Mouse (Mus musculus): ENCODE data around the gene Ptcd1. TPM values are rescaled to one million over a fixed set of nuclear protein-coding genes. Genes with fewer than 3 reads are reported as not detected.
A peak's percentile ranks its signal among the peaks of the same experiment; 100 is the strongest.
"Not testable (repeated sequence)": the region's sequence is repeated elsewhere in the genome, so short reads cannot be mapped to it uniquely, and the experiment has no call there.

The Ptcd1 gene
- polyA plus RNA-seq, 1 experiment from 2014 or later = 18.8 TPM

DNA sequence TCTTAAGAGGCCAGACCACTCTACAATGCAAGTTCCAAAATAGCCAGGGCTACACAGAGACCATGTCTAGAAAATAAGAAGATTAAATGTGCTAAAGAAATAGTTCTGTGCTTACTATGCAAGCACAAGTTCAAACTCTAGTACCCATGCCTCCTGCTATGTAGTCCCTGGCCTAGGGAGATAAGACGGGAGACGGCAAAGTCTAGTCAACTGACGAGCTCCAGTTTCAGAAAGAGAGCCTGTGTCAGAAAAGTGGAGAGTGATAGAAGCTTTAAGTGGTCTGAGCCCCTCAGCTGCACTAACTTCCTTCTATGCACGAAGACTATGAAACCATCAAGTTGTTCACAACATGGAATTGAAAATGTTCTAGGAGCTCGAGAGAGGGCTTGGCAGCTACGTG, 17.6 kb downstream of the Ptcd1 start:
- Histone ChIP-seq H3K36me3 (peaks cover 99% of the 10 kb centered on the region), H3K9me3 (no peaks in the 10 kb centered on the region), H3K4me3 (no peak overlapping the region), H3K27me3 (no peaks in the 10 kb centered on the region), H3K4me1 (replicated peaks) (no peaks in the 10 kb centered on the region), H3K4me2 (no peak overlapping the region), H3K27ac (replicated peaks) (no peak overlapping the region), H3K9ac (no peak overlapping the region)
- ATAC-seq (ENCODE audit: low read depth) = no peak
- WGBS = 87% methylated on average over 6 of the region's 6 CpGs

DNA sequence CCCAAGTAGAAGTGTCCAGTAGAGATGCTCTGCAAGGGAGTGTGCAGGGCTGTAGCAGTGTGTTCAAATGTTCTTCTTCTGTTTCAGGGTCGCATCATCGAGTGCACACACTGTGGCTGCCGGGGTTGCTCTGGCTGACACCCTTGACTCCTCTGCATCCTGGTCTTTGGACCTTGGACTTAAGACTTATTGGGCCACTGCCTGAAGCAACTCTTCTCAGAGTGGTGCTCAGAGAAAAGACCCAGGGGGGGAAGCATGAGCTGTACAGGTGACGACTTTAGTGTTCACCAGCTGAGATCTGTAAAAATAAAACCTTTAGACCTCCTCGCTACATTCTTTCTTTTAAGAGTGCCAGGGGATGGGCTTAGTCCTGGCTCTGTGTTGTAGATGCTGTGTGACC, 19.2 kb downstream of the Ptcd1 start:
- Histone ChIP-seq H3K36me3 (peaks cover 100% of the 10 kb centered on the region), H3K4me2 (no peak overlapping the region), H3K27me3 (no peaks in the 10 kb centered on the region), H3K9ac (no peak overlapping the region), H3K27ac (replicated peaks) (no peak overlapping the region), H3K4me1 (replicated peaks) (no peaks in the 10 kb centered on the region), H3K9me3 (no peaks in the 10 kb centered on the region), H3K4me3 (no peak overlapping the region)
- 92% methylated on average over 5 of the region's 5 CpGs for WGBS
- ATAC-seq (ENCODE audit: low read depth) = no peak

DNA sequence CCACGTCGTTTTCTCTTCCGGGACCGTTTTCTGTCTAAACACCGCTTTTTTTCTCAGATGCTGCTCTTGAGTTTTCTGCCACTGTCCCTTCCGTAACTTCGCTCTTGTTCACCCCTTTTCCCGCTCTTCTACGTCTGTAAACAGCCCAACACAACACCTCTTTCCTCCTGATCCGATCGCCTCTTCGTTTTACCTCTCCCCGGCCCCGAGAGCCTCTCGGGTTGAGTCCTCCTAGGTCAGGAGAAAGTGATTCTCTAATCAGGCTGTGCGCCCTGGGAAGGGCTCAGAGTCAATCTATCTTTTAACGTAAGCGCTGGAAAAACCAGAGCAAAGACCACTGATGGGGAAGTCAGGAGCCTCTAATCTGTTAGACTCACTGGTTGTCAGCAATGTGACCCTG, 26.3 kb downstream of the Ptcd1 start:
- ATAC-seq (ENCODE audit: low read depth) = peak; percentile 7; the same call in 1 of the 2 replicates
- Histone ChIP-seq H3K4me2 (peak overlapping the region; percentile 97), H3K4me1 (replicated peaks) (peaks cover 35% of the 10 kb centered on the region), H3K36me3 (peaks cover 61% of the 10 kb centered on the region), H3K9me3 (no peaks in the 10 kb centered on the region), H3K27me3 (no peaks in the 10 kb centered on the region), H3K27ac (replicated peaks) (peak overlapping the region; percentile 89), H3K9ac (peak overlapping the region; percentile 94), H3K4me3 (peak overlapping the region; percentile 98)
- whole genome bisulfite sequencing = 1% methylated on average over 18 of the region's 18 CpGs

DNA sequence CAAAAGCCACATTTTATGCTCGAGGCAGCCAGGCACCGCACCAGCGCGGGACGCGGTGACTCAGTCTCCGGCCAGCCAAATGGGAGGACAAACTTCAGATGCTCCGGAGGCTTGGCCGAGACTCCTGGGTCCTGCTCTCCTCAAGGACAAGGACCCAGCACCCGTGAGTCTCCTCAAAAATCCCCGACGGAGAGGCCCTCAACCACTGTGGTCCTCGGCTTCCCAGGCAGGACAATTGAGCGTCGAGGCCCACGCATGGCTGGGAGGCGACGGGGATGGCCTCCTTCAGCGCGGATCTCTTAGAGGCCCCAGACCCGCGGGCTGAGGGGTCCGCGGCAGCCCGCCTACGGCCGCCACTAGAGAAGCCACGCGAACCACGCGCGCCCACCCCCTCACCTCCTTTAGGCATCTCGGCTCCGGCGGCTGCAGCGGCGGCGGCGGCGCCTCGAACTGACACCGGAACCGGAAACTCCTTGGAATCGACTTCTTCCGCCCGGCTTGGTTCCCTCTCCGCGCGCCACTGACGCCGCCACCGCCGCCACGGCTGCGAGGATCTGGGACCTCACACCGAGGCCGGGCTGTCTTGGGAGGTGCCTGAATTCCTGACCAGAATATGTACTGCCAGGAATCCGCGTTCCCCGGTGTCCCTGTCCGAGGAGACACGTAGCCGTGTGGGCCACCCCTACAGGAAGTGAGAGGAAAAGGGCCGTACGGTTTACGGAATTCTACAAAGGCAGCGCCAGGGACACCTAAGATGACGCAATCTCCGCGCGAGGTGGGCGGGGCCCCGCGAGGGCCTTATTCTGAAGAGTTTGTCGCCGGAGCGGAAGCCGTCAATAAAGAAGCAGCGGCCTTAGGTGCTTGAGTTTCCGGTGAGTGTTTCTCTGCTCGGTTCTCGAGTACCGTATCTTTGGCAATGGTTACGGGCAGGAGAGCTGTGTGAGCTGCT, 27.1 kb downstream of the Ptcd1 start, which contains the start of the genes Pdap1 and Bud31:
Gene Pdap1, minus strand, starts transcription at position 668 of the 949 bp plus-strand sequence.
Gene Bud31, plus strand, starts transcription at position 792 of the 949 bp plus-strand sequence.
- peak; percentile 93 for ATAC-seq (ENCODE audit: low read depth)
- peaks cover 61% of the 10 kb centered on the region for H3K36me3 ChIP-seq

DNA sequence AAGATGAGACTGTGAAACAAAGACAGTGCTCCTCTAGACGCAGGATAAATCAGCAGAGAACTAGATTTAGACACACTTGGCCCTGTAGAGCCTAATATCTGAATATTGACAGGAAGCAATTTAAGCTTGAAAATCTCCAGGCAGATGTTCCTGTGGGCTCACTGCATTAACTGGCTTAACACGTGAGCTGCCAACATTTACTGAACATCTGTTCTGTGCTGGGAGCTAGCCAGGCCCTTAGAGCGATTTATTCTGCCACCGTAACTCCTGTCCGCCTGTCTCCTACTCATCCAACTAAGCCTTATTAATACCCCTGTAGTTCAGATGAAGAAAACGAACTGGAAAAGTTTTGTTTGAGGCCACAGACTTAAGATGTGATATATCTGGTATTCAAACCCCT, 28.1 kb downstream of the Ptcd1 start:
- H3K9ac ChIP-seq = peak overlapping the region; percentile 94
- peaks cover 61% of the 10 kb centered on the region for H3K36me3 ChIP-seq
- peak overlapping the region; percentile 98 for H3K4me3 ChIP-seq
- peak overlapping the region; percentile 97 for H3K4me2 ChIP-seq
- WGBS = 16% methylated on average over 6 of the region's 6 CpGs
- no peak overlapping the region for H3K27ac ChIP-seq (replicated peaks)
- ATAC-seq (ENCODE audit: low read depth) = no peak
- no peaks in the 10 kb centered on the region for H3K27me3 ChIP-seq
- peaks cover 35% of the 10 kb centered on the region for H3K4me1 ChIP-seq (replicated peaks)
- no peaks in the 10 kb centered on the region for H3K9me3 ChIP-seq

More for the DNA sequence above, 27.1 kb downstream of the Ptcd1 start, which contains the start of the genes Pdap1 and Bud31:
- Histone ChIP-seq H3K9me3 (no peaks in the 10 kb centered on the region), H3K4me1 (replicated peaks) (peaks cover 35% of the 10 kb centered on the region), H3K4me2 (peak within 1 kb of the TSS; percentile 97), H3K27ac (replicated peaks) (peak within 1 kb of the TSS; percentile 89), H3K9ac (peak within 1 kb of the TSS; percentile 94), H3K4me3 (peak within 1 kb of the TSS; percentile 98), H3K27me3 (no peaks in the 10 kb centered on the region)
- under 1% methylated on average over 83 of the region's 84 CpGs for WGBS

DNA sequence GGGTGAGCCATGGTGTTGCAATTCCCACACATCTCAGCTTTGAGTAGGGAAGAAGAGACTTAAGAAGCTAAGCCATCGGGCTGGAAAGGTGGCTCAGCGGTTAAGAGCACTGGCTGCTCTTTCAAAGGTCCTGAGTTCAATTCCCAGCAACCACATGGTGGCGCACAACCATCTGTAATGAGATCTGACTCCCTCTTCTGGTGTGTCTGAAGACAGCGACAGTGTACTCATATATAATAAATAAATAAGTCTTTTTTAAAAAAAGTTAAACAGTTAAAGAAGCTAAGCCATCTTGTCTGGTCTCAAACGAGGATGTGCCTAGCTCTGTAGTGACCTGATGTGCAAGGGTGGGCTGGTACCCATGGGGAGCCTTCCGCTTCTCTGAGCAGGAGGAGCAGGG, 33.6 kb downstream of the Ptcd1 start:
- 89% methylated on average over 6 of the region's 6 CpGs for WGBS
- not testable (repeated sequence) for H3K9ac ChIP-seq; H3K9me3 ChIP-seq; H3K4me2 ChIP-seq; H3K27me3 ChIP-seq; ATAC-seq (ENCODE audit: low read depth); H3K27ac ChIP-seq (replicated peaks); H3K4me3 ChIP-seq
- Histone ChIP-seq H3K36me3 (peaks cover 88% of the 10 kb centered on the region), H3K4me1 (replicated peaks) (peaks cover 14% of the 10 kb centered on the region)

DNA sequence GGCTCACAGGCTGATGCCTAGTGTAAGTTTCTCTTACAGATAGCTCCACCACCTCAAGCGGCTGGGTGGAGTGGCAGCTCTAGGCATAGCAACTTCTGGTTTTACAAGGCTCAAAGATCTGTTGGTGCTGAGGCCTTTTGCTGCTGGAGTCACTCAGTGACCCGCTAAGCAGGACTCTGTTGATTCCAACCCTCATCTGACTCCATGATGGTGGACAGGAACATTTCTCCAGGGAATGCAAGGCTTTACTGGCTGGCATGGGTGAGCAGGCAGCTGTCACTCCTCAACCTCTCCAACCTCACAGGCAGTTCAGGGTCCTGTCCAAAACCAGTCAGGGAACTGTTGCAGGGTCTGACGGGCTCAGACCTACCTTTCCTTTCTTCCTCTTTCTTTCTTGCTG, 35.9 kb downstream of the Ptcd1 start:
- 94% methylated on average over 3 of the region's 3 CpGs for WGBS
- H3K27ac ChIP-seq (replicated peaks) = no peak overlapping the region
- no peak overlapping the region for H3K4me2 ChIP-seq
- H3K36me3 ChIP-seq = peaks cover 97% of the 10 kb centered on the region
- no peaks in the 10 kb centered on the region for H3K4me1 ChIP-seq (replicated peaks)
- no peak for ATAC-seq (ENCODE audit: low read depth)
- no peak overlapping the region for H3K4me3 ChIP-seq
- H3K9me3 ChIP-seq = no peaks in the 10 kb centered on the region
- H3K27me3 ChIP-seq = no peaks in the 10 kb centered on the region
- H3K9ac ChIP-seq = no peak overlapping the region

DNA sequence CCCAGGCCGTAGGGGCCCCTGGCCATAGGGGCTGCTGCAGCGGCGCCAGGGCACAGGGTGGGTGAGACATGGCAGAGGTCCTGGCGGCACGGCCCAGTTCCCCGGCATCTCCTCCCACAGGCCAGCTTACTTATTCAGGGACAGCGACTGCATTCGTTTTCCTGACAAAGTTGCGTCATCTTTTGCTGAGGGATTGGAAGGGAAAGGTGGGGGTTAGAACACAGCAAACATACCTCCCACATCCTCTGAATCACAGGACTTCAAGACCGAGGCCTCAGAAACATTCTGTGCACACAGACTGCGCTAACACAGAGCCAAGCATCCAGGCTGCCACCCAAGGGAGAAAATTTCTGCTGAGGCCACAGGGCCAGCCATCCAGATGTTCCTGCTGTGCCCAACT, 36.7 kb downstream of the Ptcd1 start:
- Histone ChIP-seq H3K9me3 (no peaks in the 10 kb centered on the region), H3K27me3 (no peaks in the 10 kb centered on the region), H3K4me3 (no peak overlapping the region), H3K27ac (replicated peaks) (no peak overlapping the region), H3K9ac (no peak overlapping the region), H3K36me3 (peaks cover 97% of the 10 kb centered on the region), H3K4me1 (replicated peaks) (no peaks in the 10 kb centered on the region), H3K4me2 (no peak overlapping the region)
- ATAC-seq (ENCODE audit: low read depth) = no peak
- 95% methylated on average over 11 of the region's 11 CpGs for WGBS

DNA sequence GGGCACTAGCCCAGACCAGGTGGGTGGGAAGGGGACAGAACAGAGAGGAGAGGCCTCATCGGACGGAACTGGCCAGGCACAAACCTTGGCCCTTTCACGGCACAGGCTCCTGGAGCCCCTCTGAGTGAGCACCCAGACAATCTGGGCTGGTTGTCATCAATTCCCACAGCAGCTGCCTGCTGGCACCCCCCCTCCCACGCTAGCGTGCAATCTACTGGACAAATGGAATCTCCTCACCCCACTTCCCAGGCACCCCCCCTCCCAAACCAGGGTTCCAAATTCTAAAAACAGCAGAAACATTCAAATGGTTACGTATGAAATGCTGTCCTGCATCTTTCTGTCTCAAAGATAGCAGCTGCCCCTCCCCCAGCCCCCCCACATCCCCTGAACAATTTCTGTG, 37.1 kb downstream of the Ptcd1 start:
- H3K4me1 ChIP-seq (replicated peaks); H3K9me3 ChIP-seq; H3K4me2 ChIP-seq; H3K27me3 ChIP-seq; H3K9ac ChIP-seq; H3K27ac ChIP-seq (replicated peaks); ATAC-seq (ENCODE audit: low read depth); H3K4me3 ChIP-seq: not testable (repeated sequence)
- H3K36me3 ChIP-seq = peaks cover 97% of the 10 kb centered on the region
- WGBS = 100% methylated on average over 5 of the region's 6 CpGs

DNA sequence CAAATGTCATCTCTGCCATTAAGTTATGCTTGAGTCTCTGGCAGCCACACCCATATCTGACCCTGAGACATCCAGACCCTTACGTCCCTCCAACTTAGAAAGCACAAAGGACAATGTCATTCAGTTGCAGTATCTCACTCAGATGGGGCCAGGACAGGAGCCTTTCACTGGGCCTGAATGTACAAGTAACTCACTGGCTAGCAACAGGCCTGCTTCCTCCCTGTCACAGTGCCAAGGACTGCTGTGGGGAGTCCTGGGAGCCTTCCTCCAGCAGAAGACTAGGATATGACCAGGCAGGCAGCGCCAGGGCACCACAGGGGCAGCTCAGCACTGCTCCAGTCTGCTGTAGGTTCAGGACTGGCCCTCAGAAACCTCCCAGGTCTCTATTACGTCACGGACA, 37.8 kb downstream of the Ptcd1 start:
- Histone ChIP-seq H3K9ac (no peak overlapping the region), H3K27me3 (no peaks in the 10 kb centered on the region), H3K4me1 (replicated peaks) (no peaks in the 10 kb centered on the region), H3K9me3 (no peaks in the 10 kb centered on the region), H3K4me3 (no peak overlapping the region), H3K27ac (replicated peaks) (no peak overlapping the region), H3K36me3 (peaks cover 97% of the 10 kb centered on the region), H3K4me2 (no peak overlapping the region)
- no peak for ATAC-seq (ENCODE audit: low read depth)
- 94% methylated on average over 4 of the region's 4 CpGs for WGBS

DNA sequence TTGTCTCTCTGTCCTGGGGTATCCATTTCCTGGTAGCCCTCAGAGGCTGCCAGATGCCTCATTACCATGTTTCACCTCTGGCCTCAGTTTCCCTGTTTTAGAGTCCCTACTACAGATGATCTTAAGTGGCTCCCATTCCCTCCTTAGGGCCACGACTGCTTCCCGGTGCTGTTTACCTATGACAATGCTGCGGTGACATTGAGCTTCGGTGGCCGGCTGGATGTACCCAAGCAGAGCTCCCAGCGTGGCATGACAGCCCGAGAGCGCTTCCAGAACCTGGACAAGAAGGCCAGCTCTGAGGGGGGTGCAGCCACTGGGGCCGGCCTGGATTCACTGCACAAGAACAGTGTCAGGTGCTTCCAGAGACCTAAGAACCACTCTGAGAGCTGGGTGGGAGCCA, 40.3 kb downstream of the Ptcd1 start:
- WGBS = 96% methylated on average over 9 of the region's 9 CpGs

DNA sequence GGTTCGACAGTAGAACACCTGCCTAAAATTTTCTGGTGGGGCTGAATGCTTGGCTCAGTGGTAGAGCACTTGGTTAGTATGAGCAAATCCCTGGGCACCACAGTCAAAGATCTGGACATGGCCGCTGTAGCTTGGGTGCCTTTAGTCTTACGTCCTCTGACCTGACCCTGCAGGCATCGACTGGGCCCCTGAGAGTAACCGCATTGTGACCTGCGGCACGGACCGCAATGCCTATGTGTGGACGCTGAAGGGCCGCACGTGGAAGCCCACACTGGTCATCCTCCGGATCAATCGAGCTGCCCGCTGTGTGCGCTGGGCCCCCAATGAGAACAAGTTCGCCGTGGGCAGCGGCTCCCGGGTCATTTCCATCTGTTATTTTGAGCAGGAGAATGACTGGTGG, 43.5 kb downstream of the Ptcd1 start:
- no peak overlapping the region for H3K4me3 ChIP-seq
- H3K27me3 ChIP-seq = no peaks in the 10 kb centered on the region
- WGBS = 94% methylated on average over 19 of the region's 19 CpGs
- no peaks in the 10 kb centered on the region for H3K4me1 ChIP-seq (replicated peaks)
- no peak overlapping the region for H3K27ac ChIP-seq (replicated peaks)
- peaks cover 55% of the 10 kb centered on the region for H3K36me3 ChIP-seq
- no peak overlapping the region for H3K9ac ChIP-seq
- no peak overlapping the region for H3K4me2 ChIP-seq
- no peak for ATAC-seq (ENCODE audit: low read depth)
- H3K9me3 ChIP-seq = no peaks in the 10 kb centered on the region

More for the DNA sequence above, 40.3 kb downstream of the Ptcd1 start:
- Histone ChIP-seq H3K4me2 (no peak overlapping the region), H3K9me3 (no peaks in the 10 kb centered on the region), H3K4me1 (replicated peaks) (no peaks in the 10 kb centered on the region), H3K9ac (no peak overlapping the region), H3K36me3 (peaks cover 84% of the 10 kb centered on the region), H3K4me3 (no peak overlapping the region), H3K27me3 (no peaks in the 10 kb centered on the region), H3K27ac (replicated peaks) (no peak overlapping the region)
- no peak for ATAC-seq (ENCODE audit: low read depth)

Measured in neural tube, embryonic 13.5 days (tissue).